Mouse (Mus musculus) mesoderm, embryonic 11.5 days (tissue): ENCODE data around the gene Arrdc1.

ENCODE experiments used
- DNase-seq: peaks from one replicate; pipeline ENCODE4 v3.0.0-alpha.2; 2012; ENCODE audit warnings: low read depth, low spot score

Gene Arrdc1

DNA sequence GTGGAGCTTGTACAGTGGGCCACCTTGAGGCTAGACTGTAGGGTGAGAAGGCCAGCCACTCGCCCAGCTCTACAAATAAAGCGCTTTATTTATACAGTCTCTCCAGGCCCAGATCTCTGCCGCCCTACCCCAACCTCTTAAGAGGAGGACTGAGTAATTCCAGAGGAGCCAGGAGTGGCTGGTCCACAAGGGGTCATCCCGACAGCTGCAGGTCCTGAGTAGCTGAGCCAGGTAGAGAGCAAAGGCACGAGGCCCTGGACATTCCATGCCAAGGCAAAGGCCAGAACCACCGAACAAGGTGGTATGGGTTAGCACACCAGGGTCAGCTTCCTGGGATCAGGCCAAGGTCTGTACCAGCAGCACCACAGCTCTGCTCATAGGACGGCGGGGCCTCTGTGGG is 9.8 kb downstream of the Arrdc1 start:
- DNase-seq = no peak

DNA sequence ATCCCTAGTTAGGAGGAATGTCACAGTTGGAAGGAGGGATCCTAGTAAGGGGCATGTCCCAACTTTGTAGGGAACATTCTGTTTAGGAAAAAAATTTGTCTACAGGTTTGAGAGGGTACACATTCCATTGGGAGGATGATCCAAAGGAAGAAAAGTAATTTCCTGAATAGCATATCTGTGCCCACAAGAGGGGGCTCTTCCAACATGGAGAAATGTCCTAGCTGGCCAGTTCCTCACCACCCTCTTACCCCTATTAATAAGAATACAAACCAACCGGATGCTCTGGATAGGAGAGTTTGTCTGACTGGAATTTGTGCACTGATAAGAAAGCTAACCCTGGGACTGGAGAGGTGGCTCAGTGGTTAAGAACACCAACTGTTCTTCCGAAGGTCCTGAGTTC is 11.5 kb downstream of the Arrdc1 start:
- DNase-seq = no peak

DNA sequence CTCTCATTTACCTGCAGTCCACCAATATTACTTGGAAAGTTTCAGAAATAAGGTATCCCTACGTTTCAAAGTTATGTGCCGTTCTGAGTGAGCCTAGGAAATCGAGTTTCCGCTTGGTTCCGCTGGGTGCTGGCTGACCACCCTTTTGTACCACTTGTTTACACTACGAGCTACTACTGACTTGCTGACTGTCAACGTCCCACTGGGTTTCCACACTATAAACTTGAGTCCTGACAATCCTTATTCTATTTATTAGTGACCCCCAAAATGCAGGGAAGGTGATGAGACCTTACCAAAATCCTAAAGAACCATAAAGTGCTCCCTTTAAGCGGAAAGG is 15.2 kb downstream of the Arrdc1 start:
- no peak for DNase-seq

DNA sequence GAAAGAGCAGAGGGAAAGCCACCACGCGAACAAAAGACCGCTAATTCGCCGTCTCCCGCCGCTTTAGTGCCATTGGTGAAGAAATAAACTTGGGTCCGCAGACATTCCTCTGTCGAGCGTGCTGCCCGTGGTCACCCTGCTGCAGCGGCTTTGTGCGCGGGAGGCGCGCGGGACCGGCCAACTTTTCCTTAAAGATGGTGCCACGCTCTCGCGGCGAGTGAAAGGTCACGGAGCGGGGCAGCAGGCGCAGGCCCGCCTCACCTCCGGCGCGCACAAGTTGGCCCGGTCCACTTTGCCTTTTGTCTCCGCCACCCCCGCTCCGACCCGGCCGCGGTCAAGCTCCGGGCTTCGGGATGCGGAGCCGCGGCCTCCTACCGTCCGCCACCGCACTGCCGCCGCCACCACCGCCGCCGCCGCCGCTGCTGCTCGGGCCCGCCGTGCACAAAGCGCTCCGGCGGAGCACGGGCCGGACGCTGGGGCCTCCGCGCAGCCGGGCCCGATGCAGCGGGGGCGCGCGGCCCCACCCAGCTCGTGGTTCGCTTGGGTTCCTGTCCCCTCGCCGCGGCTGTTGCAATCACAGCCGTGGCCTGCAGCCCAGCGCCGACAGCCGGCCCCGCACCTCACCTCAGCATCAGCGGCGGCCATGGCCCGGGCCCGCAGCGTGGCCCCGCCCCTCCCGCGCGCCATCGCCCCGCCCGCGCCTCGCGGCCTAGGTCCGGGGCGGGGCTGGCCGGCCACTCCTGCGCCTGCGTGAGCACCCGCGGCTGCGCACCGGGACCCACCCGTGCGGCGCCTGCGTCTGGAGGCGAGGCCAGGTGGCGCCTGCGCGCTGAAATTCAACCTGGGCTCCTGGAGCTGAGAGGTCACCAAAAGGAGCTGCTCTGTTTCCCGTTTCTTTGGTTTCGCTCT is 15.9 kb downstream of the Arrdc1 start, which contains the start of gene Ehmt1:
Gene Ehmt1 (minus strand): TSS at position 685 of the 909 bp plus-strand sequence.
- DNase-seq = peak; percentile 94

DNA sequence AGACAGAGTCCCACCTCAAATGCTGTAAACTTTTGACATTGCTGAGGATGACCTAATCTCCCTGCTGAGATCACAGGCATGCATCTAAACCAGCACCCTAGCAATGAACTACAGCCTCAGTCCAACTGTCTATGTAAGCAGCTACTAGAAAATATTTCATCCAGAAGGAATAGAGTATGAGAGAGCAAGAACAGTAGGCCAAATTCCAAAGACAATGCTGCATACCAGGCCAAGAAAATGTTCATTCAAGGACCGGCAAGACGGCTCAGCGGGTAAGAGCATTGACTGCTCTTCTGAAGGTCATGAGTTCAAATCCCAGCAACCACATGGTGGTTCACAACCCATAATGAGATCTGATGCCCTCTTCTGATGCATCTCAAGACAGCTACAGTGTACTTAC is 20.3 kb downstream of the Arrdc1 start:
- DNase-seq = no peak

DNA sequence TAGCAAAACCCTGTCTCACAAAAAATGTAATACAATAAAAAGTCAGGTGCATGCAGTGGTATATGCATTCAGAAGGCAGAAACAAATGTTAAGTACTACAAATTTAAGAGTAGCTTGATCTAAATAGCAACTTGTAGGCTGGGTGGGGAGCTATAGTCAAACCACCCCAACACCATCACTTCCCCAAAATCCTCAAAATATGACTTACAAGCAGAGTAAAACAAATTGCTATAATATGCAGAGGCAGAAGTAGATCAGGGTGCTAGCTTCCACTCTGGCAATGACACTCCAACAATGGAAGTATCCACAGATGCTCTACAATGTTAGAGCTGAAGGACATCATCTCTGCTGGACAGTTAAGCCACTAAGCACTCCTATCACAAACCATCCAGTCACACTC is 22.5 kb downstream of the Arrdc1 start:
- no peak for DNase-seq

DNA sequence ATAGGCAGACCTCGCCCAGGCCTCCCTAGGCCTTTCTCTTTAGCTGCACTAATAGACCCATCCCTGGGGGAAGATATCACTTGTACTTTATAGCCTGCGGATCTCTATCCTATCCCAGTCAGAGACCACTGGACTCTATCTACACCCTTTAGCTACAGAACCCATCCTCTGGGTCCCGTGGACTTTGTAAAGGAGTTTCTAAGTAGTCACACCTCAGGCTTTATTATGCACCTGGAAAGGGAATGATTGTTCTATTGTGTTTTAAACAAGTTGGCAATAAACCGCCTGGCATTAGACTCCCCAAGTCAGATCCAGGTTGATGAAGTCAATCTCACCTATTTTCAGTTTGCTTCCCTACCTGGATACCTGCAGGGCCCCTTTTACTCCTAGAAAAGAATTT is 22.9 kb downstream of the Arrdc1 start:
- no peak for DNase-seq

DNA sequence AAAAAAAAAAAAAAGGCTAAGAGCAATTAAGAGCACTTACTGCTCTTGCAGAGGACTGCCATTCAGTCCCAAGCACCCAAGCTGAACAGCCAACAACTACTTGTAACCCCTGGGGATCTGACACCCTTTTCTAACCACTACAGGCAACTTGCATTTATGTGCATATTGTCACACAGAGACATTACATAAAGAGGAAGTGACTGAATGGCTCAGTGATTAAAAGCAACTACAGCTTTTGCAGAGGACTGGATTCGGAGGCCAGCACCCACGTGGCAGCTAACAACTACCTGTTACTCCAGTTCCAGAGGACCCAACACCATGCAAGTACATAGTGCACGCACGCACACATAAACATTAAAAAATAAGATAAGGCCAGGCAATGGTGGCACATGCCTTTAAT is 24.6 kb downstream of the Arrdc1 start:
- no peak for DNase-seq

DNA sequence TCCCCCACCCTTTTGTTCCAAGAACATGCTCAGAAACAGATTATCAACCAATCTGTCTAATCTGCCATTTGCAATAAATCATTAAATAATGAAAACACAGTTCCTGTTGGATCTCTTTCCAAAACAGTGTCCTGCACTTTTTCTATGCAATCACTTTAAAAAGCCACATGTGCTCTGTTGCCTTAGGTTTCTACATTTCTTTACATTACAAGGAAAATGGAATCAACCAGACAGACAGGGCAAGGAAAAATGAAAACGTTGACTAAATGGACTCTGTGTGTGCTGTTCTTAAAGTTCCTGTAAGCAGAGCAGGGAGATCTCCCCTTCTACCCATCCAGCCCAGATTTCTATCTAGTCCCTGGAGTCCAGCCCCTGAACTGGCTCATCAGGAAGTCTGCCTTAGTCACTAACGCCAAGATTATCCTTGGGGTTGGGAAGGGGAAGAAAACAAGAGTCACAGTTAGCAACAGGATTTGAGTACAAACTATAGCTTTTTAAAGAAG is 29.3 kb downstream of the Arrdc1 start:
- no peak for DNase-seq

DNA sequence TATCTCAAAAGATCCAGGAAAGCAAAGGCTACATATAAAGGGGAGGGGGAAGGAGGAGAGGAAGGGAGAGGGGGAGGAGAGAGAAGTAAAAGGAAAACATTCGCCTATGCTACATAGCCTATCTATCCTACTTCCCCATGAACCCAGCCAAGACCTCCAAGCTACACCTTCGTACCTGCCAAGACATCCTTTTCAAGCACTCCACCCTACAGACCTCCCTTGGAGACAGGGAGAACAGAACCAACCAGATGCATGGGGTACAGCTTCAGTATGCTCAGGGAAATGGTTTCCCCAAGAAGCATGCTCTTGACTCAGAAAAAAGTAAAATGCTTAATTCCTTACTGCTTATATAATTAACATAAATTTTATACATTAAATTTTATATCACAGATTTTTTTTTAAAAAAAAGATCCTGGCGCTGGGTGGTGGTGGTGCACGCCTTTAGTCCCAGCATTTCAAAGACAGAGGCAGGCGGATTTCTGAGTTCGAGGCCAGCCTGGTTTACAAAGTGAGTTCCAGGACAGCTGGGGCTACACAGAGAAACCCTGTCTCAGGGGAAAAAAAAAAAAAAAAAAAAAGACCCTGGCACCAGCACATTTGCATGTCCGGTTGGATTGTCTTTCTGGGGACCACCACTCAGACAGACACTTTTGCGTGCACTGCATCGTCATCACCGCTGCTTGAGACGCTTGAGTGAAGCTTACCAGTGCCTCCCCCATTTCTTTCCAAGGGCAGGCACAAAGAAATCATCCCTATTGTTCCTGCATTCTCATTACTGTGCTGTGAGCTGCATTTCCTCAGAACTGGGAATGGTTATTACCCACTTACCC is 30.0 kb downstream of the Arrdc1 start:
- peak; percentile 55 for DNase-seq

DNA sequence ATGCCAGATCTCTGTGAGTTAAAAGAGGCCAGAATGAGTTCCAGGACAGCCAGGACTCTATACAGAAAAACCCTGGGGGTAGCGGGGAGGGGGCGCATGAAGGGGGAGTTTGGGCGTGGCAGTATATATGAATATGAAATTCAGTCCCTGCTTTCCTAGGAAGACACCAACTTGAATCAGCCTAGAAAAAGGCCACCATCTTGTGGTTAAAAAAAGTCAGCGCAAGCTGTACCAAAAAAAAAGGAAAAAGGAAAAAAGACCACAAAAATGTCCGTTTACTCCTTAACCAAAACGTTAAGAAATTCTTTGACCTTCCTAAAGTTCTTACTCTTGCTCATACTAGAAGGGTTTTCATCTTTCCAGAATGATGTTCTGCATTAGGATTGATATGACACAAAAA is 32.1 kb downstream of the Arrdc1 start:
- DNase-seq = no peak

DNA sequence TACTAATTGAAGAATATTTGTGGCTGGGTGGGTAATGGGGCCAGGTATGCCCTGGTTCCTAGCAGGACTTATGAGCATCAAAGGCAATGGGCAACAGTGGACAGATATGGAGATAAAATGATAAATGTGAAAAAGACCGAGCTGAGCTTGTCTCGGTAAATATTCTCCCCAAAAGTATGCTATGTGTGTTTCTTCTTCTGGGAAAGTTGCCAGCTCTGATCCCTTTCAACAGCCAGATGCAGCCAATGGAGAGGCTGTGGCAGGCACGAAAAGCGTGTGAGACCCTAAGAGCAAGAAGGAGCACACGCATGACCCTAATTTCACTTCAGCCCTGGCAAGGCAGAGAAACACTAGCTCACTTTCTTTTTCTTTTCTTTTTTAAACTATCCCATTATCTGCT is 34.0 kb downstream of the Arrdc1 start:
- DNase-seq = no peak

DNA sequence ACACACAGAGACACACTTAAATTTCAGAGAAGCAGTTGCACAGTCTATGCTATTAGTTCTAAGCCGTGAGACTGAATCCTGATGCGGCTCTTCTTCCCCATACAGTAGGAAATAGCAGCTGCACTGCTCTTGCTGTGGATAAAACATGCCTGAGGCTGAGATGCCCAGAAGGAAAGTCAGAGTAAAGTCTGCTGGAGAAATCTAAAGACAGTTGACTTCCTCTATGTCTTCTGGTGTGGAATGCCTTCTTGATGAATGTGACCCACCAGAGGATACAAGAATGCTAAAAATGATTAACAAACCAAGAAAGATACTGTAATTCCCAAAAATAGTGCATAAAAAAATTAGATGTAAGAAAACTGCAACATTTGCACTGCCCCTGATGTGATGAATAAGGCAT is 35.8 kb downstream of the Arrdc1 start:
- DNase-seq = no peak

DNA sequence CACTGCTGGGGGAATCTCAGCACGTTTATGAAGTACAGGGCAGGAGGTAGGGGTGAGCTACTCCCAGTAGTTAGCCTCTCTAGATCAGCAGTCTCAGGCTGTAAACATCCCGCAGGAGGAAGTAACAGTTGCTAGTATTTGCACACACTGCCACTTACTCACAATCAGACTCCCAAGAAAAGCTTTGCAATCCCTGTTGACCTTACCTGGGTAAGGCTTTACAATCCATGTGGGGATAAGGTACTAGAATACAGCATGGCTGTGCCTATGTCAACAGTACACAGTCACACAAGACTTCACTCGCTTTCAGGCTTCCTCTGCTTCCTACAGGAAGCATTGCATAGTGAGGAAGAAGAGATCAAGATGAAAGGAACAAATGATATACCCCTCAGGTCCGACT is 38.3 kb downstream of the Arrdc1 start:
- no peak for DNase-seq

DNA sequence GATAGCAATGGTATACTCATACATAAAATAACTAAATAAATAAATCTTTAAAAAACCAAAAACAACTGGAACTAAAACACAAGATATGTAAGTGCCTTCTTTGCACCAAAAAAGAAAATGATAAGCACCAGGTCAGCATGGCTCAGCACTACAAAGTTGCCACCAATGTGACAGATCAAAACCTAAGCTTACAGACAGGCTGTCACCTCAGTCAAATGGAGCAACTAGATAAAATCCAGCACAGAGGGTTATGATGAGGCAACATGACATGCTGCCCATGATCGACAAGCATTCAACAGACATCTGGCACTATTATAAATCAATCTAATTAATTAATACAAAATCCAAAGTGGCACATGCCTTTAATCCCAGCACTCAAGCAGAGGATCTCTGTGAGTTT is 40.8 kb downstream of the Arrdc1 start:
- no peak for DNase-seq

DNA sequence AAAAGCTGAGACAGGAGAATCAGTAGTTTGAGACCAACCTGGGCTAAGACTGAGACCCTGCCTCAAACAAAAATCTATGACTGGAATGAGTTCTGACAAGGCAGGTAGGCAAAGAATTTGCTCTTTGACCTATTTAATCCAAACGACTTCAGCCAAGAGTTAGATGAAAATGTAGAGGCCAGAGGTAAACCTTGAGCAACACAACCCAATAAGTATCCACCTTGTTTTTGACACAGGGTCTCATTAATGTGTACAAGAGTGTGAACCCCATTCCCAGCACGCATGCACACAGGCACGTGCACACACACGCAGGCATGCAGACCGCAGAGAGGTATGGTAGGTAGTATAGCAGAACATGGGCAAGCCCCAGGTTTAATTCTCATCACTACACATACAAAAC is 42.7 kb downstream of the Arrdc1 start:
- no peak for DNase-seq

DNA sequence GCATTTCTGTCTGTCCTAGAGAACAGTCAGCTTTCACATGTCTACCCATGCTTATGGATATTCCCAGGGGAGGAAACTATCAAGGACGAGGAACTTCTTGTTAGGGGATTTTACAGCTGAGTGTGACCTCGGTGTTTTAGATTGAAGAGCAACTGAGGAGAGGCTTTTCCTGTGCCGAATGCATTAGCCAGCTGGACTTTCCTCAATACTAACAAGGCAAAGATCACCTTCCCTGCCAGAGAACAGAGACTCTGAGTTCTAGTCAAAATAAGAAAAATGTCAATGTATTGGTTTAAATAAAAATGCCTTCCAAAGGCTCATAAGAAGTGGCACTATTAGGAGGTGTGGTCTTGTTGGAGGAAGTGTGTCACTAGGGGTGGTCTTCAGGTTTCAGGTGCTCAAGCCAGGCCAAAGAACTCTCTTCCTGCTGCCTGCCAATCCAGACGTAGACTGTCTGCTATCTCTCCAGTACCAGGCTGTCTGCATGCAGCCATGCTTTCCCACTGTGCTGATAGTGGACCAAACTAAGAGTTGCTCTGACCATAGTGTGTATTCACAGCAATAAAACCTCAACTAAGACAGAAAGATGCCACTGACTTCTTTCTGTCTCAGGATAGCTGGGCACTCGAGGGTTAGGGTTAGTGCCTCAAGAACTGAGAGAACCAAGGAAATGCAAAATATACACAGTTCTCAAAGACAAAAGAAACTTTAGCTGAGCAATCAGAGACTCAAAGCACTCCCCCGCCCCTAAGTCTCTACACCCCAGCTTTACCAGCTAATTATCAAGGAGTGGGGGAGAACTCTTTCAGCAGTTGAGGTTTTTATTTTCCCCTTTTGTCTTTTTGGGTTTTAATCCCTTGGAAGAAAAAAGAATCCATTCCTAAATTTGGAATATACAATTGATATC is 44.3 kb downstream of the Arrdc1 start:
- no peak for DNase-seq

DNA sequence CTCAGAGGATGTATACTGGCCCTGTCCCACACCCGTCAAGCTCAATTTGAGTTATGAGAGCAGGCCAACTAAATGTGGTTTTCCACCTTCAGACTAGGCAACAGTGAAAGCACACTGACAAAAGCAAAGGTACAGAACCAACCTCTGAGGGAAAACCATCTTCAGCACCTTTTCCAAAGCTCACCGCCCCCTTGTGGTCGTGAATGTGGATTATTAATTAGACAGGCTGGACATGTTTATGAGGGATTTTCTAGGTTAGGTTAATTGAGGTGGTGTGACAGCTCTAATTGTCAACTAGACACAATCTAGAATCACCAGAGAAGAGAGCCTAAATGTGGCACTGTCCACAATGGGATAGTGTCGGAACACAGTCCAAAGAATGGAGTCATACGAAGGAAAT is 46.2 kb downstream of the Arrdc1 start:
- no peak for DNase-seq

DNA sequence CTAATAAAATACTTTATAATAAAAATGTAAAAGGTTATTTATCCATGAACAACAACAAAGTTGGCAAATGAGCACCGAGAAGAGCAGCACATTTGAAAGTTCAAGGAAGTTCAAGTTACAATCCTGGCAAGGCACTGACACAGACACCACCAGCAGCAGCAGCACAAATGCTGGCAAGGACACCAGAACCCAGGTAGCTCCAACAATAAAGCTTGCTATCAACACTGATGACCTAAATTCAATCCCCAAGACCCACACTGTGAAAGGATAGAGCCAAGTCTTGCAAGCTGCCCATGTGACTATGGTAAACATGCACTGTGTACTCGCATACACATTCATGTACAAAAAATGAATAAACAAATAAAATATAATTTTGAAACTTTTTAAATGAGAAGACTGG is 54.4 kb downstream of the Arrdc1 start:
- DNase-seq = no peak
